Mouse (Mus musculus) erythroid progenitor cell, adult 5-6 weeks (primary cell): Measurements from ENCODE around the gene Agpat4. TPM values are rescaled to one million over a fixed set of nuclear protein-coding genes. Genes with fewer than 3 reads are reported as not detected.

ENCODE experiments used
- ATAC-seq: replicated peaks from 2 replicates; pipeline ENCODE4 v1.8.0; 2016; ENCODE audit warnings: moderate number of reproducible peaks, mild to moderate bottlenecking, moderate TSS enrichment, inconsistent platforms; ENCODE audit not compliant: poor library complexity, low FRiP score, severe bottlenecking
- total RNA-seq, 2 experiments: library from RNA; stranded (forward) in 1 of 2; stranded (reverse) in 1 of 2; fragments of 150-400 nt in 1 of 2; fragments of 186-747, 209-891 nt in 1 of 2; gene quantifications; 2 replicates each; pipeline versions ENCODE4 v1.2.3 to v1.2.4; 2015 to 2017; ENCODE audit warnings: low replicate concordance in 2 of 2

The Agpat4 gene
- total RNA-seq, 2 experiments from 2014 or later = 66.7 to 120 TPM

GRCm38 (mm10) chr17:12157203-12157602 is 38.7 kb downstream of the Agpat4 start:
- ATAC-seq = no peak

- ATAC-seq = no peak
These were observed 40.9 kb downstream of the Agpat4 start for GRCm38 (mm10) chr17:12159187-12160060.

- ATAC-seq = no peak
These were observed 41.5 kb downstream of the Agpat4 start for GRCm38 (mm10) chr17:12160061-12160421.

- no peak for ATAC-seq
These were observed 42.0 kb downstream of the Agpat4 start for GRCm38 (mm10) chr17:12160540-12160939.

GRCm38 (mm10) chr17:12160984-12161764 is 42.7 kb downstream of the Agpat4 start:
- no peak for ATAC-seq

- ATAC-seq = no peak
These were observed 43.4 kb downstream of the Agpat4 start for GRCm38 (mm10) chr17:12161877-12162276.

GRCm38 (mm10) chr17:12162824-12163223 is 44.3 kb downstream of the Agpat4 start:
- ATAC-seq = no peak

GRCm38 (mm10) chr17:12163403-12163802 is 44.9 kb downstream of the Agpat4 start:
- ATAC-seq = no peak

- no peak for ATAC-seq
These were observed 45.4 kb downstream of the Agpat4 start for GRCm38 (mm10) chr17:12163903-12164302.

- no peak for ATAC-seq
These were observed 46.0 kb downstream of the Agpat4 start for GRCm38 (mm10) chr17:12164507-12164906.

GRCm38 (mm10) chr17:12165009-12165695 is 46.6 kb downstream of the Agpat4 start:
- no peak for ATAC-seq

- 0 out of 2 replicates have a peak, but pooled peaks have one; percentile 9 for ATAC-seq
These were observed 47.2 kb downstream of the Agpat4 start for GRCm38 (mm10) chr17:12165701-12166100.

GRCm38 (mm10) chr17:12168536-12168935 is 50.0 kb downstream of the Agpat4 start:
- ATAC-seq = no peak

GRCm38 (mm10) chr17:12169326-12169836 is 50.9 kb downstream of the Agpat4 start:
- no peak for ATAC-seq

- no peak for ATAC-seq
These were observed 52.4 kb downstream of the Agpat4 start for GRCm38 (mm10) chr17:12170791-12171497.

- no peak for ATAC-seq
These were observed 53.2 kb downstream of the Agpat4 start for GRCm38 (mm10) chr17:12171666-12172065.

GRCm38 (mm10) chr17:12174221-12174620 is 55.7 kb downstream of the Agpat4 start:
- no peak for ATAC-seq

- ATAC-seq = no peak
These were observed 56.4 kb downstream of the Agpat4 start for GRCm38 (mm10) chr17:12174896-12175295.

- ATAC-seq = no peak
These were observed 57.1 kb downstream of the Agpat4 start for GRCm38 (mm10) chr17:12175626-12176025.
